Mouse (Mus musculus): ENCODE measurements around the gene Dock6.

- TF ChIP-seq POLR2A (IDR thresholded peaks at IDR 0.05; ENCODE audit: borderline replicate concordance, extremely low read depth, low read depth, low read length) = no peak
- TF ChIP-seq CTCF (IDR thresholded peaks at IDR 0.05; ENCODE audit: insufficient read depth, low read length) = no peak
Measured at GRCm38 (mm10) chr9:21794344-21794834, 58.0 kb downstream of the Dock6 start.
